Mouse (Mus musculus): ENCODE results near the gene Tnfrsf19. TPM values are rescaled to one million over a fixed set of nuclear protein-coding genes. Genes with fewer than 3 reads are reported as not detected.

Gene Tnfrsf19
- polyA plus RNA-seq (2015; fragmentation: Nextera tagmentation; extraction: Ambion mirVana) = 99.6 and 104 TPM in 2 replicates

- peak; percentile 89 for ATAC-seq (ENCODE audit: insufficient number of reproducible peaks, low FRiP score, low TSS enrichment, low read depth)
- H3K9ac ChIP-seq = peak within 1 kb of the TSS; percentile 51
- peak within 1 kb of the TSS; percentile 48 for H3K4me3 ChIP-seq (replicated peaks)
- H3K27ac ChIP-seq (replicated peaks) = peak within 1 kb of the TSS; percentile 92
- no peaks in the 10 kb centered on the region for H3K27me3 ChIP-seq
- no peaks in the 10 kb centered on the region for H3K9me3 ChIP-seq (replicated peaks)
- WGBS = under 1% methylated on average over 38 of the region's 38 CpGs
- H3K4me2 ChIP-seq (replicated peaks) = peak within 1 kb of the TSS; percentile 79
- H3K4me1 ChIP-seq = peaks cover 28% of the 10 kb centered on the region
- no peaks in the 10 kb centered on the region for H3K36me3 ChIP-seq
Measured at GRCm38 (mm10) chr14:61046091-61046681, at the start of gene Tnfrsf19. TSS of gene Tnfrsf19 (minus strand) at chr14:61046490.

GRCm38 (mm10) chr14:61092073-61092472 is 45.8 kb upstream of the Tnfrsf19 start:
- no peaks in the 10 kb centered on the region for H3K9me3 ChIP-seq (replicated peaks)
- no peak overlapping the region for H3K4me2 ChIP-seq (replicated peaks)
- H3K9ac ChIP-seq = no peak overlapping the region
- ATAC-seq (ENCODE audit: insufficient number of reproducible peaks, low FRiP score, low TSS enrichment, low read depth) = no peak
- H3K27me3 ChIP-seq = no peaks in the 10 kb centered on the region
- H3K4me3 ChIP-seq (replicated peaks) = no peak overlapping the region
- 64% methylated on average over 3 of the region's 3 CpGs for WGBS
- peaks cover 17% of the 10 kb centered on the region for H3K4me1 ChIP-seq
- 0 out of 2 replicates have a peak overlapping the region, but pooled peaks have one; percentile 34 for H3K27ac ChIP-seq (replicated peaks)
- no peaks in the 10 kb centered on the region for H3K36me3 ChIP-seq

GRCm38 (mm10) chr14:61090955-61091354 is 44.7 kb upstream of the Tnfrsf19 start:
- Histone ChIP-seq H3K9me3 (replicated peaks) (no peaks in the 10 kb centered on the region), H3K27me3 (no peaks in the 10 kb centered on the region), H3K4me1 (peaks cover 17% of the 10 kb centered on the region), H3K4me3 (replicated peaks) (no peak overlapping the region), H3K9ac (no peak overlapping the region), H3K36me3 (no peaks in the 10 kb centered on the region), H3K27ac (replicated peaks) (peak overlapping the region; percentile 74), H3K4me2 (replicated peaks) (no peak overlapping the region)
- 36% methylated on average over 5 of the region's 5 CpGs for WGBS
- ATAC-seq (ENCODE audit: insufficient number of reproducible peaks, low FRiP score, low TSS enrichment, low read depth) = peak; percentile 69

GRCm38 (mm10) chr14:61088187-61088586 is 41.9 kb upstream of the Tnfrsf19 start:
- no peaks in the 10 kb centered on the region for H3K27me3 ChIP-seq
- H3K27ac ChIP-seq (replicated peaks) = no peak overlapping the region
- no peaks in the 10 kb centered on the region for H3K36me3 ChIP-seq
- H3K4me1 ChIP-seq = peaks cover 22% of the 10 kb centered on the region
- H3K4me3 ChIP-seq (replicated peaks) = no peak overlapping the region
- 56% methylated on average over 8 of the region's 8 CpGs for WGBS
- no peak overlapping the region for H3K4me2 ChIP-seq (replicated peaks)
- no peaks in the 10 kb centered on the region for H3K9me3 ChIP-seq (replicated peaks)
- no peak for ATAC-seq (ENCODE audit: insufficient number of reproducible peaks, low FRiP score, low TSS enrichment, low read depth)
- no peak overlapping the region for H3K9ac ChIP-seq

- H3K4me2 ChIP-seq (replicated peaks) = no peak overlapping the region
- 52% methylated on average over 3 of the region's 3 CpGs for WGBS
- H3K9me3 ChIP-seq (replicated peaks) = no peaks in the 10 kb centered on the region
- H3K9ac ChIP-seq = no peak overlapping the region
- H3K4me1 ChIP-seq = peaks cover 10% of the 10 kb centered on the region; the same call in 1 of the 2 replicates
- no peak for ATAC-seq (ENCODE audit: insufficient number of reproducible peaks, low FRiP score, low TSS enrichment, low read depth)
- no peaks in the 10 kb centered on the region for H3K36me3 ChIP-seq
- no peak overlapping the region for H3K4me3 ChIP-seq (replicated peaks)
- H3K27ac ChIP-seq (replicated peaks) = no peak overlapping the region
- no peaks in the 10 kb centered on the region for H3K27me3 ChIP-seq
Measured at GRCm38 (mm10) chr14:61085325-61085724, 39.0 kb upstream of the Tnfrsf19 start.

- Histone ChIP-seq H3K27ac (replicated peaks) (no peak overlapping the region), H3K9ac (no peak overlapping the region), H3K36me3 (no peaks in the 10 kb centered on the region), H3K4me3 (replicated peaks) (no peak overlapping the region), H3K4me2 (replicated peaks) (no peak overlapping the region), H3K9me3 (replicated peaks) (no peaks in the 10 kb centered on the region), H3K4me1 (no peaks in the 10 kb centered on the region), H3K27me3 (no peaks in the 10 kb centered on the region)
- no peak for ATAC-seq (ENCODE audit: insufficient number of reproducible peaks, low FRiP score, low TSS enrichment, low read depth)
- 79% methylated on average over 1 of the region's 1 CpGs for WGBS
Measured at GRCm38 (mm10) chr14:61069555-61069954, 23.3 kb upstream of the Tnfrsf19 start.

GRCm38 (mm10) chr14:61061729-61062128 is 15.4 kb upstream of the Tnfrsf19 start:
- Histone ChIP-seq H3K9me3 (replicated peaks) (no peaks in the 10 kb centered on the region), H3K9ac (no peak overlapping the region), H3K4me3 (replicated peaks) (no peak overlapping the region), H3K4me2 (replicated peaks) (no peak overlapping the region), H3K36me3 (no peaks in the 10 kb centered on the region), H3K4me1 (peaks cover 16% of the 10 kb centered on the region), H3K27me3 (no peaks in the 10 kb centered on the region), H3K27ac (replicated peaks) (no peak overlapping the region)
- 15% methylated on average over 3 of the region's 3 CpGs for WGBS
- ATAC-seq (ENCODE audit: insufficient number of reproducible peaks, low FRiP score, low TSS enrichment, low read depth) = no peak

GRCm38 (mm10) chr14:61059316-61059945 is 13.1 kb upstream of the Tnfrsf19 start:
- Histone ChIP-seq H3K27ac (replicated peaks) (no peak overlapping the region), H3K4me3 (replicated peaks) (no peak overlapping the region), H3K4me1 (peaks cover 34% of the 10 kb centered on the region), H3K9ac (no peak overlapping the region), H3K27me3 (no peaks in the 10 kb centered on the region), H3K36me3 (no peaks in the 10 kb centered on the region), H3K9me3 (replicated peaks) (no peaks in the 10 kb centered on the region), H3K4me2 (replicated peaks) (no peak overlapping the region)
- no peak for ATAC-seq (ENCODE audit: insufficient number of reproducible peaks, low FRiP score, low TSS enrichment, low read depth)
- WGBS = 95% methylated on average over 9 of the region's 9 CpGs

GRCm38 (mm10) chr14:61056962-61057361 is 10.7 kb upstream of the Tnfrsf19 start:
- Histone ChIP-seq H3K4me1 (peaks cover 34% of the 10 kb centered on the region), H3K27me3 (no peaks in the 10 kb centered on the region), H3K9me3 (replicated peaks) (no peaks in the 10 kb centered on the region), H3K4me2 (replicated peaks) (peak overlapping the region; percentile 59), H3K27ac (replicated peaks) (peak overlapping the region; percentile 63), H3K36me3 (no peaks in the 10 kb centered on the region), H3K9ac (peak overlapping the region; percentile 4; the same call in 1 of the 2 replicates), H3K4me3 (replicated peaks) (peak overlapping the region; percentile 37)
- ATAC-seq (ENCODE audit: insufficient number of reproducible peaks, low FRiP score, low TSS enrichment, low read depth) = no peak
- WGBS = 10% methylated on average over 11 of the region's 11 CpGs

- peaks cover 29% of the 10 kb centered on the region for H3K4me1 ChIP-seq
Measured at GRCm38 (mm10) chr14:61056445-61056844, 10.2 kb upstream of the Tnfrsf19 start.

GRCm38 (mm10) chr14:61055864-61056263 is 9.6 kb upstream of the Tnfrsf19 start:
- Histone ChIP-seq H3K4me2 (replicated peaks) (peak overlapping the region; percentile 59), H3K27me3 (no peaks in the 10 kb centered on the region), H3K4me1 (peaks cover 26% of the 10 kb centered on the region), H3K4me3 (replicated peaks) (peak overlapping the region; percentile 37; the same call in 1 of the 2 replicates), H3K27ac (replicated peaks) (no peak overlapping the region), H3K36me3 (no peaks in the 10 kb centered on the region), H3K9me3 (replicated peaks) (no peaks in the 10 kb centered on the region), H3K9ac (no peak overlapping the region)
- WGBS = 64% methylated on average over 1 of the region's 1 CpGs
- no peak for ATAC-seq (ENCODE audit: insufficient number of reproducible peaks, low FRiP score, low TSS enrichment, low read depth)

More at GRCm38 (mm10) chr14:61056445-61056844, 10.2 kb upstream of the Tnfrsf19 start:
- Histone ChIP-seq H3K9me3 (replicated peaks) (no peaks in the 10 kb centered on the region), H3K36me3 (no peaks in the 10 kb centered on the region), H3K9ac (peak overlapping the region; percentile 4; the same call in 1 of the 2 replicates), H3K27ac (replicated peaks) (peak overlapping the region; percentile 63), H3K4me2 (replicated peaks) (peak overlapping the region; percentile 59), H3K4me3 (replicated peaks) (peak overlapping the region; percentile 37), H3K27me3 (no peaks in the 10 kb centered on the region)
- 1% methylated on average over 16 of the region's 16 CpGs for WGBS
- no peak for ATAC-seq (ENCODE audit: insufficient number of reproducible peaks, low FRiP score, low TSS enrichment, low read depth)

Data from embryonic facial prominence, embryonic 15.5 days (tissue).